Mouse (Mus musculus) induced T-regulatory cell, adult 2 months (primary cell): ENCODE data around the gene Dglucy.

Experiments used
- DNase-seq: peaks from one replicate; pipeline ENCODE4 v3.0.0-alpha.2; 2012; ENCODE audit warnings: low read depth

Dglucy gene

GRCm38 (mm10) chr12:100878556-100878955 lies 99.7 kb downstream of the Dglucy start:
- no peak for DNase-seq

GRCm38 (mm10) chr12:100883168-100883567 lies 104.3 kb downstream of the Dglucy start:
- peak; percentile 89 for DNase-seq

GRCm38 (mm10) chr12:100885585-100885984 lies 106.7 kb downstream of the Dglucy start:
- DNase-seq: peak; percentile 35

- DNase-seq: no peak
These were observed 108.0 kb downstream of the Dglucy start for GRCm38 (mm10) chr12:100886877-100887276.

GRCm38 (mm10) chr12:100887801-100888258 lies 109.0 kb downstream of the Dglucy start:
- DNase-seq: peak; percentile 84

- peak; percentile 83 for DNase-seq
These were observed 111.7 kb downstream of the Dglucy start for GRCm38 (mm10) chr12:100890548-100890947.

GRCm38 (mm10) chr12:100895504-100895903 lies 116.6 kb downstream of the Dglucy start:
- DNase-seq: peak; percentile 93

GRCm38 (mm10) chr12:100896661-100897060 lies 117.8 kb downstream of the Dglucy start:
- DNase-seq: peak; percentile 27

GRCm38 (mm10) chr12:100897736-100898650 lies 119.1 kb downstream of the Dglucy start:
- DNase-seq: peak; percentile 71

GRCm38 (mm10) chr12:100899111-100899640 lies 120.3 kb downstream of the Dglucy start:
- peak; percentile 78 for DNase-seq

GRCm38 (mm10) chr12:100900901-100901300 lies 122.0 kb downstream of the Dglucy start:
- DNase-seq: peak; percentile 74

GRCm38 (mm10) chr12:100901386-100901785 lies 122.5 kb downstream of the Dglucy start:
- DNase-seq: peak; percentile 75

- peak; percentile 96 for DNase-seq
These were observed 124.9 kb downstream of the Dglucy start for GRCm38 (mm10) chr12:100903761-100904160.

GRCm38 (mm10) chr12:100906861-100907260 lies 128.0 kb downstream of the Dglucy start:
- peak; percentile 65 for DNase-seq

GRCm38 (mm10) chr12:100907598-100908297 lies 128.9 kb downstream of the Dglucy start, which contains the start of gene Gpr68:
Gene Gpr68, minus strand, starts transcription at chr12:100908198.
- peak; percentile 53 for DNase-seq

- peak; percentile 48 for DNase-seq
These were observed 129.6 kb downstream of the Dglucy start for GRCm38 (mm10) chr12:100908298-100909034.

- peak; percentile 36 for DNase-seq
These were observed 130.9 kb downstream of the Dglucy start for GRCm38 (mm10) chr12:100909765-100910164.

GRCm38 (mm10) chr12:100910731-100911130 lies 131.9 kb downstream of the Dglucy start:
- no peak for DNase-seq

GRCm38 (mm10) chr12:100924646-100925339 lies 145.9 kb downstream of the Dglucy start:
- DNase-seq: no peak

GRCm38 (mm10) chr12:100925644-100926619 lies 147.1 kb downstream of the Dglucy start:
- peak; percentile 92 for DNase-seq
